Mouse (Mus musculus) embryo, embryonic 9.5 days (tissue): Measurements from ENCODE around the gene Serp2.

ENCODE experiments used
- DNase-seq: peaks from one replicate; pipeline ENCODE4 v3.0.0-alpha.2; 2017; ENCODE audit errors: extremely low spot score

Gene Serp2

DNA sequence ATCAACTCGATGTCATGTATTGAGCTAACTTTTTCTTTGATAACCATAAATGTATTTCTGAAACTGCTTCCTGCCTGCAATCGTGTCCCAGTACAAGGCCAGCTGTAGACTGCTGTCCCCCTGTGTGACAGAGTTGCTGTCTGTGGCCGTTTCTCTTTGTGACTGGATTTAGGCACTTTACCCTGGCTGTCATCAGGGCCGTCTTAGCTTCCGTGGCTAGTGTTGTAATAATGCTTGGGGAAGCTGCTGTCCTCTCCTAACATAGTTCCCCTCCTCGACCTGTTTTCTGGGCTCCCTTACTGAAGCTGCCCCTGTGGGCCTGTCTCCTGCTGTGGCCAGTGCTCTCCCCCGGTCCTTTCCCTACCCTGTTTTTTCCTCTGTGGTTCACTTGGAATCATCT is 58.5 kb downstream of the Serp2 start:
- DNase-seq, result no peak

DNA sequence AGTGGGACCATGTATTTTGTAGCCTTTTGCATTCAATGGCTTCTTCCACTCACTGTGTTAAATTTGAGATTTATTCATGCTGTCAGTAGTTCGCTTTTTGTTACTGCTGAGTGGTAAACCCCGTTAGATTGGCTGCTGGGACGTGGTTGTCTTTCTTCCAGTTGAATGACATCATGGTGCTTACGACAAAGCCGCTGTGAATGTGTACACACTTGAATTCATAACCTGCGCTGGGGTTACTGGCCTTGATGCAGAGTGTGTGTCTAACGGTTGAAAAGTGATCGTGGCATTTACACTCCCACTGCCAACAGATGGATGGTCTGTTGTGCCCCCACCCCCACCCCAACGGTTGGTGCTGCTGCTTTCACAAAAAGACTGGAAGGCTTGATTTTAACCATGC is 59.5 kb downstream of the Serp2 start:
- DNase-seq, result no peak

DNA sequence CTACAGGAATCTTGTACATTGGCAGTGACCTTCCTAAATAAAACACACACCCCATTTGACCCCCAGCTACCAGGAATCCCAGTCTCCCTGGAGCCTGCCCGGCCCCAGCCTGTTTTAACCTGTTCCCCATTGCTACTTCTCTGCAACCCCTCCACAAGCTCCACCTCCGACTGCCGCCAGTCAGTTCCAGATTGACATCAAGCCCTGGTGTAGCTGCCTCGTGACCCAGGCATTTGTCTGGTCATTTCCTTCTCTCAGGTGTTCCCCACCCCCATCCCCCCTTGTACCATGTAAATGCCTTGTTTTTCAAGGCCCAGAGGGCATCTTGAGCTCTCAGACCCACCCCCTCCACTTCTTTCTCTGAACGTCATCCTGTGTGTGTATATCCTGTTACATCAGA is 61.7 kb downstream of the Serp2 start:
- DNase-seq, result no peak

DNA sequence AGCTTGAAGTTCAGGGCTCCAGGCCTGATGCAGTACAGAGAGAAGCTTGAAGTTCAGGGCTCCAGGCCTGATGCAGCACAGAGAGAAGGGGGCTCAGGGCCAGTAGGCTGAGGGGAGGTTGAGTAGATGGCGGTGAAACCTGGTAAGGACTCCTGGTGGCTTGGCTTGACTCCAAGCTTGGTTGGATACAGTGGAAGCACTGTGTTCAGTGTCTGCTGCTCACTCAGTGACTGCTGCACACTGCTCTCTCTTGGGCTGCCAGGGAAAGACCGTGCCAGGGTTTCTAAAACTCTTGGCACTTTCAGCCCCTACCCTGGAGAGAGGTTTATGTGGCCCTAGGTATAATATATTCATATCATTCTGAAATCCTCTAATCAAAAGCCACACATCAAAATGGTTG is 67.6 kb downstream of the Serp2 start:
- no peak for DNase-seq

DNA sequence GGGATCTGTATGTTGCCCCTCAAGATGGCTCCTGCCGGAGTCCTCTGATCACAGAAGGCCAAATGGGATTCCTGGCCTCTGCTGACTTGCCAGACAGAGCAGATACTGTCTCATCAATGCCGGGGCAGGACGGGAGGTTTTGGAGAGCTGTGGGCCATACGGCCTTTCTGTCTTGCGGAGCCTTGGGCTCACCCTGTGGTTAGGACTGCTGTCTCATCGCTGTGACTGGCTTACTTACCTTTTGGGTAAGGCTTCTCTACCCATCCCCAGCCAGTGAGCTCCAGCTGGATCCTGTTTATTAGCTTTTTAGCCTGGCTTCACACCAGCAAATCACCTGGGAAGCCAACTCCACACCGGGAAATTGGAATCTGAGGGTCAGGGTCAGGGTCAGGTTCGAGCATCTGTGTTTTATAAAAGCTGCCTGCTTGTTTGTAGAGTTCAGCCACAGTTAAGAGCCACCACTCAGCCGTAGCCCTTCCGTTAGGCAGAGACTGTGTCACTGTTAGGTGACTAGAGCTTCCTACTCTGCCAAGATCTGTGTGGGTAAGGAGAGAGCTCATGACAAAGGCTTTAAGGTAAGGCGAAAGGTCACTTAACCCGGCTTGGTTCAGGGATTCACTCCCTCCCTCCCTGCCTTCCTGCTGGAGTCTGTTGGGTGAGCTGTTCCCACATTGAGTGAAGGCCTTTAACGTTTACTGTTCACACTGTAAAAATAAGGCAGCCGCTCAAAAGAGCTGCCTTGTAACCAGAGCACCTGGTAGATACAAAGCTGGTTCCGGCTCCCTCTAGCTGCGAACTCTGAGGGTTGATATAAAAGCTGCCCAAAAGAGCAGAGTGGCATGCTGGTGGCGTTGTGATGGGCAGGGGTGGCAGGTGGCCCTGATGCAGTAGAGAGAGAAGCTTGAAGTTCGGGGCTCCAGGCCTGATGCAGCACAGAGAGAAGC is 68.3 kb downstream of the Serp2 start:
- DNase-seq, result no peak

DNA sequence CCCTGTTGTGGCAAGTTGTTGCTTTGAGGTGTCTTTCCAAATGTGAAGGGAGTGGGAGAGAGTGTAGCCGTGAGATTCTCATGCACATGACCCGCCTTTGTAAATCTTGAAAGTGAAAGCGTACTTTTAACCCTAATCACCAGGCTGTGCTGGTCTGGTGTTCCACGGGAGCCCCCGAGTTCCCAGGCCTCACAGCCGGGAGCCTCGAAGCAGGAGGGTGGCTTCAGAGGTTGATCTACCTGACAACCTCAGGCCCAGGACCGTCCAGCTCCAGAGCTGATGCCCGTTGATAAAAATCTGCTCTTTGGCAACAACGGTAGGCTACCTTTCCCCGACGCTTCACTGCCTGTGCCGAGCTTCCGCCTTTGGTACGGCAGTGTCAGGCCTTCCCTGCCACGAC is 69.1 kb downstream of the Serp2 start:
- no peak for DNase-seq

DNA sequence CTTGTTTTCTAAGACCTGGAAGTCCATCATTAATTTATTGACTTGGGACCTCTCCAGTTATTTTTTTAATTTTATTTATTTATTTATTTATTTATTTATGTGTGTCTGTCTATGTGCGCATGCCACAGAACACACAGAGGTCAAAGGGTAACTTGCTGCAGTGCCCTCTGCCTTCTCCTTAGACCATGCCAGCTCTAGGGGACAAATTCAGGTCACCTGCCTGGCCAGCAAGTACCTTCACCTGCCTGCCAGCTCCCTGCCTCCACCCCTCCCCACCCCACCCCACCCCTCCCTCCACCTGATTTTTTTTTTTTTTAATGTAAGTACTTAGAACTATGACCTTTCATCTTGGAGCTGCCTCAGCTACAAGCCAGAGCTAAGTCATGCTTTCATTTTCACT is 73.0 kb downstream of the Serp2 start:
- DNase-seq, result no peak
